Mouse (Mus musculus) megakaryocyte-erythroid progenitor cell, adult 5-6 weeks (primary cell): ENCODE measurements around the gene Fbxw7. TPM values are rescaled to one million over a fixed set of nuclear protein-coding genes. Genes with fewer than 3 reads are reported as not detected.

Source experiments
- ATAC-seq: replicated peaks from 2 replicates; pipeline ENCODE4 v1.8.0; 2016; ENCODE audit warnings: mild to moderate bottlenecking, inconsistent platforms; ENCODE audit not compliant: severe bottlenecking, poor library complexity, low FRiP score, low TSS enrichment
- total RNA-seq, 2 experiments: library from RNA; stranded (forward) in 1 of 2; stranded (reverse) in 1 of 2; fragments of 200-1000, 215-1000 nt in 1 of 2; fragments of >200 nt in 1 of 2; fragmentation: Nextera tagmentation in 1 of 2; gene quantifications; 2 replicates each; pipeline ENCODE4 v1.2.3; 2014 to 2017

Fbxw7 gene
- total RNA-seq, 2 experiments from 2014 or later: 10.6 to 18.9 TPM

DNA sequence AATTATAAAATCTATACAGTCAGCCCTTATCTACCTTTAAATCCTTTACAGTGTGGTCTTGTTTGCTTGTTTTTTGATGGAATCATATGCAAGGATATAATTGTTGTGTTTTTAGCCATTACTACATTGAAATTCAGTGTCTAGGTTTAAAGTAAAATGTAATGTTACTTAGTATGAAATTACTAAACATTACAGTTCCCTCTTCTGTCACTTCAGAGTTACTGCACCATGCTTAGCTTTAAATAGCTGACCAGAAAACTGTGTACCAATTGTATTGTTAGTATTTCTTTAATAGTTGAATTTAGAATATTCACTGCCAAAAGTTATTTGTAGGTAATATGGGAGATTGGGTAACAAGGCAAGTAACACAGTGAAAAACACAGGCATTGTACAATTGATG, 55.1 kb downstream of the Fbxw7 start:
- no peak for ATAC-seq

DNA sequence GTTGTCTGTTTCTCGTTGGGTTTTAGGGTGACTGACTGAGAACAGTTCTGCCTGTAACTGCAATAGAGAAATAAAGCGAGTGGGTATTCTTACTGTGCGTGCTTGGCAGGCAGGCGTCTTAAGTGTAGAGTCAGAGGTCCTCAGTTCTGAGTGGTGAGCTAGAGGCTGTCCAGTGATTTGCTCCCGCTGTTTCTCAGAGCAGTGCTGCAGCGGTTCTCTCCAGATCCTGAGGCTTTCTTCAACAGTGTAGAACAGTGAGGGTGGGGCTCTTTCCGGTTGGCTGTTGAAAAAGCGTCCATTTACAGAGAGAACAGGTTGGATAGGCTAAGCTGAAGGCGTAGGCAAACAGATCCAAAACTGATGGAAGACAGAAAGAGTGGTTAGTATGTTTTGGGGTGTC, 60.2 kb downstream of the Fbxw7 start:
- ATAC-seq: no peak

DNA sequence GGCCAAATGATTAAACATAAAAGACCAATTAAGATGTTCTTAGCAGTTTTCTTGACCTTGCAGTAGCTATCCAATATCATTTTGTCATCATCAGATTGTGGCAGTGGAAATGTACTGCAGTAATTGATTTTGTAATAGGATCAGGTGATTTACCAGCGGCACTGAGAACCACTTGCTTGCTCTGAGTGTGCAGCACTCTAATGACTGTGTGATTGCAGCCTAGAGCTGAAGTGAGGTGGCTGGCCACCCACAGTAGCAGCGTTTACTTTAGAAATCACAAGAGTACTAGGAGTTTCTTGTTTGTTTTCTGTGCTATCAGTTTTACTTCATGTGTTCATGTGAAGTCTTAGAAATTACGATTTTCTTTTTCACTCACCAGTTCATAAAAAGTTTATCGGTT, 61.1 kb downstream of the Fbxw7 start:
- no peak for ATAC-seq

DNA sequence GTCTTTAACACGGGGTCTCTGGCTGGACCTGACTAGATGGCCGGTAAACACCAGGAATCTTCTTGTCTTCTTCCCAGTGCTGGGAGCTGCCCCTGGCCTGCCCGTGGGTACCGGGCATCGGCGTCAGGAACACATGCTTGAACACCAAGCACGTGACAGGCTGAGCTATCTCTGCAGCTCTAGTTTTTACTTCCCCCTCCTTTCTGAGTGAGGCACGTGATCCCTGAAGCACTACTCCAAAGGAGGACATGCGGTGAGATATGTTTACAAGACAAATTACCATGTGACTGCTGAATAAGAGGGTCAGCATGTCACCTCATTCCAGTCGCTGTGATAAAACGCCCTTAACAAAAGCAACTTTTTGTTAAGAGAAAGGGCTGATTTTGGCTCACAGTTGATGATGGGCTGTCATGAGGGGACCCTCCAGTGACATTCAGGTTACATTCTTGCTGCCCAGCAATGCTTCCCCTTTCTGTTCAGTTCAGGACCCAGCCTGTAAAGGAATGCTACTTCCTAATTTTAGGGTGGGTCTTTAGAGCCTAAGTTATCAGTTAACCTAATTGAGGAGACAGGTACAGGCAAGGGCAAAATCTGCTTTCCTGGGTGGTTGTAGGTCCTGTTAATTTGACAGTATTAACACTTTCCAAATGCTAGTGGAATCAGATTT, 68.9 kb downstream of the Fbxw7 start:
- peak; percentile 89 for ATAC-seq

GRCm38 (mm10) chr3:84889648-84890047, 74.6 kb downstream of the Fbxw7 start:
- peak; percentile 68 for ATAC-seq

DNA sequence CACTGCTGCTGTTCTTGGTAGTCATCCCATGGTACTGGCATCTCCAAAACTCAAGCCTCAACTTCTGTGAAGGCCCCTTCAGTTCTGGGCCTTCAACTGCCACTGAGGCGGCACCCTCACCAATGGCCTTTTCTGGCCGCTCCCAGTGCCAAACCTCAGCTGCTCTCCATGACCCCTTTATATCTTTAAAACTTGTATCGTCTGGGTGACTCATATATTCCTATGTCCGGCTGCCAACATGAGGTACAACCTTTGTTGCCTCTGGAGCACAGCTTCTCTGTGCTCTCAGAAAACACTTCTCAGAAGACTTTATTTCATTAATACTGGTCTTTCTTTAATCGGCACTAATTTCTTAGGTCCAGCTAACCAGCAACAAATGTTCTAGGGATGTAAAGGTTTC, 75.9 kb downstream of the Fbxw7 start:
- ATAC-seq: no peak

- no peak for ATAC-seq
Observed at GRCm38 (mm10) chr3:84897952-84898351, 82.9 kb downstream of the Fbxw7 start.

DNA sequence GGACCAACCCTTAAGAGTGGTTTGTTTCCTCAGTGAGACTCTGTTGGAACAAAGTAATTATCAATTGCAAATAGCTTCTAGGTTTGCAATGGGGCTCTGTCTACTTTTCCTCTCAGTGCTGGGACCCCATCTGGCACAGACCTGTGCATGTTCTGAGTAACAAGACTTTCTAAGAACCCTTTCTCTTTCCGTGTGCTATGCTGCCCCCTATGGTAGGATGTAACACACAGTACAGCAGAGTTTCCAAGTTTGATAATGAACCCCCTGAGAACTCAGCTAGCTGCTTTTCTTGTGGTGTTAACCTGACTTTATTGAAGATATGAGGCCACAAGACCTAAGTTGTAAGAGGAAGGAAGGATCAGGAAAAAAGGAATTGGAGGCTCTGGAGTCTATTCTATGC, 91.5 kb downstream of the Fbxw7 start:
- ATAC-seq: peak; percentile 75

- ATAC-seq: no peak
Observed at GRCm38 (mm10) chr3:84914284-84914683, 99.2 kb downstream of the Fbxw7 start.

DNA sequence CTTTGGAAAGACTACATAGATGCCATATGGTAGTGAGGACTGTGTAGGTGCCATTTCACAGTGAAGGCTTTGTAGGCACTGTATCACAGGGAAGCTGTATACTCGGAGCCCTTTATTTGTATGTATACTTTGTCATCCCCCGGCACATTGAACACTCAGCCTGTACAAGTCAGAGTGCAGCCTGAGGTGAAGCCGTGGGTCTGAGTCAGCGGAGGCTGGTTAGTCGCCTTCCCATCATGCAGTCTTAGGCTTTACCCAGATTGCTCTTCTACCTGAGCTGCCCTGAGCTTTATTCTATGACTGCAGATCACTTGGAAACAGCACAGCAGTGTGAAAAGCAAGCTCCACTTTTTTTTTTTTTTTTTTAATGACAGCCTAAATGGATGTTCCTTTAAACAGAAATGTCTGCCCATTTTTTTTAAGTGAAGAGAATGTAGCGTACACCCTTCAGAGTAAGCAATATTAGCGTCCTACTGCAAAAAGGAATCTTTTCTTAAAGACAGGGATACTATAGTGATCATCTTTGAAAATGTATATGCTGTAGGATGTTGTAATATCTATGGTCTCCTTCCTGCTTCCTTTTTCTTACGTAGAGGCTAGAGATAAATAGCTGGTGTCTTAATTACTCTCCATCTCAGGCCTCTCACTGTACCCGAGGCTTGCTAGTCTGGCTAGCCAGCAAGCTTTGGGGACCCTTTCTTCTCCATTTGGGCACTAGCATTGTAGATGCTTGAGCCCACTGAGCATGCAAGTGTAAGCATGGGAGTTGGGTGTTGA, 103.0 kb downstream of the Fbxw7 start:
- no peak for ATAC-seq

- peak; percentile 73 for ATAC-seq
Observed at GRCm38 (mm10) chr3:84921704-84922420, 106.8 kb downstream of the Fbxw7 start.

DNA sequence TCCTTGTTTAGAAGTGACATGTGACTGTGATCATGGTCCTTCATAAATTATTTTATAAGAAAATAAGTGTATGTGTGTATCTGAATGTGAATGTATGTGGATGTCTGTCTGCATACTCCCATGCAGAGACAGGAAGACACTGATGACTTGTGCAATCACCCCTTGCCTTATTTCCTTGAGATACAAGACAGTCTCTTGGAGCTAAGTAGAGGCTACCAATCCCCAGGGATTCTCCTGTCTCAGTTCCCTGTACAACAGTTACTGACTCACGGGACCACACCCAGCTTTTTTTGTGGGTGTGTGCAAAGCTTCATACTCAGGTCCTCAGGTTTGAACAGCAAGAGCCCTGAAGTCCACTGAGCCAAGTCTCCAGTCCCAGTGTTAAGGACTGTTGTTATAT, 108.2 kb downstream of the Fbxw7 start:
- no peak for ATAC-seq

DNA sequence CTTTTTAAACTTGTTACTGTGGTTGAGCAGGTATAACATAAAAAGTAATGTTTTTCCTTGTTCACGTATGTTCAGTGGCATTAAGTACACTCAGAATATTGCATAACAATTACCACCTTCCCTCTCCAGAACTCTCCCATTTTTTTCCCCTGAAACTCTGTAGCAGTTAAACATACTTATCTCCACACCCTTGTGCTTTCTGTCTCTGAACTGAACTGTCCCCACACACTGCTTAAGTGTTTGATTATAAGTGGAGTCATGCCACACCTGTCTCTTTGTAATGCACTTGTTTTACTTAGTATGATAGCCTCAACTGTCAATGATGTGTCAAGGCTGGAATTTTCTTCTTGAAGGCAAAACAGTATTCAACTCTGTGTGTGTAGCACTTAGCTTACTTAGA, 108.6 kb downstream of the Fbxw7 start:
- ATAC-seq: no peak

DNA sequence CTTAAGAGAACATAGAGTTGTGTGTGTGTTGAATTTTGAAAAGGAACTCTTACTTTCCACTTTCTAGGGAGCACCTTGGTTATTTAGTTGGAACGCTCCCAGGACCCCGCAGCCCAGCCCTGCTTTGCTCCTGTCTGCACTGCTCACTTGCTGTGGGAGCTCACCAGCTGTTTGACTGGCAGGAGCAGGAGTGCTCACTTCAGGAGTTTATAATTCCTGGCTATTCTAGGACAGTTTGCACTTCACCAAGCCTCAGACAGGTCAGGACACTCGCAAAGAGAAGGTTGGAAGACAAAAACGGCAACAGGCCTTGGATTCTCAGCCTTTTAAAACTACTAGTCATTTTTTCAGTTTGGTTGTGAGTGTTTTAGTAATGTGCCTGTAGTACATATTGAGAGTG, 110.2 kb downstream of the Fbxw7 start:
- ATAC-seq: no peak

- no peak for ATAC-seq
Observed at GRCm38 (mm10) chr3:84926140-84926539, 111.1 kb downstream of the Fbxw7 start.

DNA sequence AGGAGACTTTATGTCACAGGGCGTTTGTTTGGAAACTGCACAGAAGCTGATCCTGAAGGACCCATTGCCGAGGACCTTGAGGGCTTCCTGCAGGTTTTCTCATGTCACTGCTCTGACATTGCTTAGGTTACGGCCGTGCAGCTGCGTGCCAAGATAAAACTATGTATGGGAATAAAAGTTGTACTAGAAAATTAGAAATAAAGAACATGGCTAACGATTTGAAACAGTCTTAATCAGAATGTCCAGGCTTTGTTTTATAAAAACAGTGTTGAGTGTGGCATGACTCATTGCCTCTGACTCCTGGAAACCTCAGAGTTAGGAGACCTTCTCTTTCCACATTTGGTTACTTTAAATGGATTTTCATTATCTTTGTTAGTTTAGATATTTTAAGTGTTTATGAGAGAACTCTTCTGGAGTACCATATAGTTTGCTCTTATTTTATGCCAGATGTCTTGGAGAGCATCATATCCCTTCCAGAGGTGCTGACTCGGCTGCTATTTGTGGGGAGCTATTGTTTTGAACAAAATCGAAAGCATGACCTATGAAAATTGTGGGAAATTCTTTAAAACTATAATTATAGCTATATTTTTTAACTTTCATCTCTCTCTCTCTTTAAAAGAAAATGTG, 112.2 kb downstream of the Fbxw7 start:
- ATAC-seq: no peak

DNA sequence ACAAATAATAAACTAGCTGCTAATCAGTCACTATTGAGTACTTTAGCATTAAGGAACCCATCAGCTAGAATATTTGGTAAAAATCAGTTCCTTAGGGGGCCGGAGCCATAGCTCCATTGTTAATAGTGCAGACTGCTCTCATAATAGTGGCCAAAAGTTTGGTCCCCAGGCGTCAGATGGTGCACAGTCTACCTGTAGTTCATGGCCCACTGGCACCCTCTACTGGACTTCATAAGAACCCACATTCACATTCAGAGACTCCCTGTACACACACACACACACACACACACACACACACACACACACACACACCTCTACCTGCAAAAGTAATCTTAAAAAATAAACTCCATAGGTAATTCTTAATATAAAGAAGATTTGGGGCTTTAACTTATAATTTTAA, 112.8 kb downstream of the Fbxw7 start:
- no peak for ATAC-seq

DNA sequence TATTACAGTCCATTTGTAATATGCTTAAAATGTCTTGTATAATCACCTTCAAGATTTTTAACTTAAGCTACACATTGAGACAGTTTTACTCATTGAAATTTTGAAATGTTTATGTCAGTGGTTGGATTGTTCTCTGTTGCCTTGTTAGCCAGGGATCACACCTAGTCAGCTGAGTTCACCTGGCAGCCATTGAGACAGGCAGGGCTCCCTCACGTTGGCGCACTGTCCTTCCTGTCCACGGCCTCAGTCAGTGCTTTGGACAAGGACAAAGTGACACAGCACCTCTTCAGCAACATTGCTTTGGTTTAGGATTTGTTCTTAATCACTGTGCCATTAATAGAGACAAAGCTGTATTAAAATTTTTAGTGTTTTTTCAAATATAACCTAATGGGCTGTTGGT, 114.1 kb downstream of the Fbxw7 start:
- no peak for ATAC-seq

DNA sequence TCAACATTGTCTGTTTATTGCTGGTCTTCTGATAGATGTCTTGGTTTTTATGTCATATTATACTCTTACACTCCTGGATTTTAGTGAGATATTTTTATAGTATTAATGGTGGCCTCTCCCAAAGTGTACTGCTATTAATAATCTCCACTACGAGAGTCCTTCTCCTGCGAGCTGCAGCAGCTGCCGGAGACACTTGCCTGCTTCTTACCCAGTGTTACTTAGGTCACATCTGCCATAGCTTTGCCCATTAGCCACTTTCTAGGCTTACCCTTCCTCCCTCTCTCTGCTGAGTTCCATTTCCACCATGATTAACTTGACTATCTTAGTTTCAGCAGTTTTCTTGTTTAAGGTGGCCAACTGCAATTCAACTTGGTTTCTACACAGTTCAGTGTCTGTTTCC, 115.6 kb downstream of the Fbxw7 start:
- ATAC-seq: no peak

DNA sequence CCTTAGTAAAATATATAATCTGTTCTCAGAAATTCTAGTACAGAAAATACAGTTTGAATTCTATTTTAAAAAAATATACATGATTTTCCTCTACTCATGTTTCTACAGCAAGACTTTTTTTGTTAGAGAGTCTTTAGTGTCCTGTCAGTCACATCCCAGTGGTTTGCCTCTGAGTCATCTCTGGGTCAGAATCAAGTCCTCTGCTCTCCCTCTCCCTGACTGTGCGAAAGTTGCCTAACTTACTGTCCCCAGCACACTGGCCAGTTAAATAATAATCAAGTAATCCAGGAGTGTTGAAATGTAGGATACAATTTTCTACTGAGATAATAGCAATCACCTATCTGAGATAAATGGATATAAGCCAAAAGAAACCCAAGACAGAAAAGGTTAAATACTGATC, 120.7 kb downstream of the Fbxw7 start:
- no peak for ATAC-seq
